Mouse (Mus musculus): ENCODE data around the gene Fgf12. TPM values are rescaled to one million over a fixed set of nuclear protein-coding genes. Genes with fewer than 3 reads are reported as not detected.

Gene Fgf12
- polyA plus RNA-seq, 1 experiment from 2014 or later, result not detected

DNA sequence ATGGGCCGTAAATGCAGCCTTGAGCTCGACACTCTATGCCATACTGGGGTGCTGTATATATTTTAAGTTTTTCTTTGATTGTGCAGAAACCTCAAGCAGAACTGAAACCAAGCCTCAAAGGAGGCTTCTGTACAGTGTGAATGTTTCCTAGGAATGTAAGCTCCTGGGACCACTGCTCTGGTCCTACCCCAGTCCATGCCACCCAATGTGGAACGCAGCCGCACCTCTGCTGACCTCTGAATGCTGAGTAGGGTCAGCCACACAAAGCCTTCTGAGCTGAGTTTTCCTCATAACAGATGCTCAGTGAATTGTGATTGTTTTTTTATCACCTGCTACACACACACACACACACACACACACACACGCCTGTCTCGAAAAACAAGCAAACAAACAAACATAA, 160.4 kb downstream of the Fgf12 start:
- Histone ChIP-seq H3K4me3 (ENCODE audit: low read depth, low read length) (no peak overlapping the region), H3K36me3 (ENCODE audit: control insufficient read depth, insufficient read depth) (no peaks in the 10 kb centered on the region), H3K4me2 (ENCODE audit: low read depth, low read length) (no peak overlapping the region), H3K27me3 (ENCODE audit: control insufficient read depth, insufficient read depth, low read depth, low read length) (no peaks in the 10 kb centered on the region), H3K27ac (ENCODE audit: low read length) (no peak overlapping the region), H3K9me3 (replicated peaks; ENCODE audit: control insufficient read depth, low read length) (no peaks in the 10 kb centered on the region), H3K4me1 (ENCODE audit: control insufficient read depth, low read depth, low read length) (no peaks in the 10 kb centered on the region), H3K9ac (ENCODE audit: low read depth, low read length) (no peak overlapping the region)
- 71% methylated on average over 6 of the region's 6 CpGs for WGBS (ENCODE audit: insufficient replicate concordance)
- no peak for ATAC-seq (ENCODE audit: low read depth)

DNA sequence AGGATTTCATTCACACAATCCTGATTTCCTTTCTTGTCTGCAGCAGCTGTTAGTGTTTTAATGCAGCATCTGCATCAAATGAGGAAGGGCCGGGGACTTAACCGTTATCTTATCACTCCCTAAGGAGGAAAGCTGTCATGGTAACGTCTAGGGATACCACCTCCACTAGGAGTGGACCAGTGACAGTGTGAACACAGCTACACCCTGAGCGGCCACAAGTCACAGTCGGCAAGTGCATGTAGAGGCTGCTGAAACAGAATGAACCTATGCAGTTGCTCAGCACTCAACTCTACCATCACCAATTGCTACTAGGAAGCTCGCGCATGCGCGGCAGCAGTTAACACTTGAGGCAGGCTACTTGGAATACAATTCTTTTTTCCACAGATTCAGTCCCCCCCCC, 161.3 kb downstream of the Fgf12 start:
- Histone ChIP-seq H3K4me2 (ENCODE audit: low read depth, low read length) (no peak overlapping the region), H3K4me1 (ENCODE audit: control insufficient read depth, low read depth, low read length) (no peaks in the 10 kb centered on the region), H3K27me3 (ENCODE audit: control insufficient read depth, insufficient read depth, low read depth, low read length) (no peaks in the 10 kb centered on the region), H3K9ac (ENCODE audit: low read depth, low read length) (no peak overlapping the region), H3K4me3 (ENCODE audit: low read depth, low read length) (no peak overlapping the region), H3K36me3 (ENCODE audit: control insufficient read depth, insufficient read depth) (no peaks in the 10 kb centered on the region), H3K9me3 (replicated peaks; ENCODE audit: control insufficient read depth, low read length) (no peaks in the 10 kb centered on the region), H3K27ac (ENCODE audit: low read length) (no peak overlapping the region)
- no peak for ATAC-seq (ENCODE audit: low read depth)
- 55% methylated on average over 9 of the region's 9 CpGs for WGBS (ENCODE audit: insufficient replicate concordance)

DNA sequence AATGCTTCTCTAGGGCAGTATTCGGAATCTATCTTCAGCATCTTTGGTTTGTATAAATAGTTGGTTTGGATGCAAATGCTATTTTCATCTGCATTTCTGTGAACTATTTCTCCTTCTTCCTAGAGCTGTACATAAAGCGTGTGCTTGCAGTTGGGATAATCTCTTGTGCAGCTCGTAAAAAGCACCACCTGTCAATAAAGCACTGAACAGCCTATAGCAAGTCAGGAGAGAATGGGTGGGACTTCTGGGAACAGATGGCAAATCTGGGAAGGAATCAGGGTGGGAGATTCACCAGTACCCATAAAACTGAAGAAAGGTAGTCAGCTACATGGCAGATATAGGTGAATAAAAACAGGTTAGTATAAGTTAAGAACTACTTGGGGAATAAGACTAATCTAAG, 180.7 kb downstream of the Fgf12 start:
- ATAC-seq (ENCODE audit: low read depth), result no peak
- 54% methylated on average over 3 of the region's 3 CpGs for WGBS (ENCODE audit: insufficient replicate concordance)
- no peaks in the 10 kb centered on the region for H3K36me3 ChIP-seq (ENCODE audit: control insufficient read depth, insufficient read depth)
- no peak overlapping the region for H3K4me2 ChIP-seq (ENCODE audit: low read depth, low read length)
- H3K27ac ChIP-seq (ENCODE audit: low read length), result no peak overlapping the region
- H3K4me3 ChIP-seq (ENCODE audit: low read depth, low read length), result no peak overlapping the region
- no peak overlapping the region for H3K9ac ChIP-seq (ENCODE audit: low read depth, low read length)
- H3K9me3 ChIP-seq (replicated peaks; ENCODE audit: control insufficient read depth, low read length), result no peaks in the 10 kb centered on the region
- no peaks in the 10 kb centered on the region for H3K4me1 ChIP-seq (ENCODE audit: control insufficient read depth, low read depth, low read length)
- no peaks in the 10 kb centered on the region for H3K27me3 ChIP-seq (ENCODE audit: control insufficient read depth, insufficient read depth, low read depth, low read length)

DNA sequence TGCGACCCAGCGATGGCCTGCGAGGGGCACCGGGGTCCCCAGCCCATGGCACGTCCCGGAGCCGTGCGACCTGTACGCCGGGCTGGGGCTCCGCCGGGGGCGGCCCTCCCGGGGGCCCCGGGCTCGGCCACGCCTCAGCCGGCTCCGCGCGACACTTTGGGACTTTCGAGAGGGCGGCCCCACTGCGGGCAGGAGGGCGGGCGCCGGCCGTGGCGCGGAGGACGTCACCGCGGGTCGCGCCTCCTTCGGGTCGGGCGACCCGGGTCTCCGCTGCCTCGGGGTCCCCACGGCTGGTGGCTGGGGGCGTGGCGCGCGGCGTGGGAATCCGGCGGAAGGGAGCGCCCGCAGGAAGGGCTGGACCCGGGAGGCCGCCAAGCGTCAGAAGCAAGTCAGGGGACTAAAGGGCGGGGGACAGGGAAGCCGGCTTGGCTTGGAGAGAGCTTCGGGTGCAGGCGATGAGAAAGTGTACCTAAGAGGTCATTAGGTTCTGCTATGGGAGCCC, 188.1 kb downstream of the Fgf12 start:
- no peak for ATAC-seq (ENCODE audit: low read depth)
- H3K36me3 ChIP-seq (ENCODE audit: control insufficient read depth, insufficient read depth), result no peaks in the 10 kb centered on the region
- no peak overlapping the region for H3K27ac ChIP-seq (ENCODE audit: low read length)
- no peaks in the 10 kb centered on the region for H3K9me3 ChIP-seq (replicated peaks; ENCODE audit: control insufficient read depth, low read length)
- peak overlapping the region; percentile 50 for H3K4me2 ChIP-seq (ENCODE audit: low read depth, low read length)
- H3K27me3 ChIP-seq (ENCODE audit: control insufficient read depth, insufficient read depth, low read depth, low read length), result peaks cover 17% of the 10 kb centered on the region
- no peak overlapping the region for H3K9ac ChIP-seq (ENCODE audit: low read depth, low read length)
- H3K4me1 ChIP-seq (ENCODE audit: control insufficient read depth, low read depth, low read length), result no peaks in the 10 kb centered on the region
- WGBS (ENCODE audit: insufficient replicate concordance), result 2% methylated on average over 56 of the region's 58 CpGs
- H3K4me3 ChIP-seq (ENCODE audit: low read depth, low read length), result peak overlapping the region; percentile 34

DNA sequence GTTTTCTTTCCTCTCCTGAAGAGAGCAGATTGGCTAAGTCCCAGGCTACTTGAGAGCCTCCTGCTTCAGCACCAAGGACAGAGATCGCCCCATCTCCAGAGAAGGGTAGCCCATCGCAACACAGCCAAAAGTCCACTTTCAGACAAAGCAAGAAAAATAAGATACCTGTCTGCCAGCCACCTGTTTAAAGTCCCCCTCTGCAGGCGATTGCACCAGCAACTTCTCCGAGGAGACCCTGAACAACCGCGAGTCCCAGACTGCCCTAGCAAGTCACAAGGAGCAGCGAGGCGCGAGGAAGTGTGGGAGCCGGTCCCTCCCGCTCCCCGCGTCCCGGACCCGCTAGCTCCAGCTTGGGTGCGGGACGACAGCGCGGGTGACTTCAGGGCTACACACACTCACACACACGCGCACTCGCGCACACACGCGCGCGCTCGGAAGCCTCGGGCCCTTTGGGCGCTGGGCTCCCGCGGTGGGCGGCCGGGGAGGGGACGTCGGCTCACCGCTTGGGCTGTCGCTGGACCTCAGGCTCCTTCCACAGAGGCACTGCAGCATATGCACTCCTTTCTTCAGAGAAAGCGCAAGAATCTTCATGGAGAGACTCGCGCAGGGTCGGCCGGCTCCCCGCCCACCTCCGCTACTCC, 188.7 kb downstream of the Fgf12 start:
- Histone ChIP-seq H3K27ac (ENCODE audit: low read length) (no peak overlapping the region), H3K9ac (ENCODE audit: low read depth, low read length) (no peak overlapping the region), H3K4me2 (ENCODE audit: low read depth, low read length) (peak overlapping the region; percentile 50), H3K36me3 (ENCODE audit: control insufficient read depth, insufficient read depth) (no peaks in the 10 kb centered on the region), H3K9me3 (replicated peaks; ENCODE audit: control insufficient read depth, low read length) (no peaks in the 10 kb centered on the region), H3K4me1 (ENCODE audit: control insufficient read depth, low read depth, low read length) (no peaks in the 10 kb centered on the region), H3K4me3 (ENCODE audit: low read depth, low read length) (peak overlapping the region; percentile 34), H3K27me3 (ENCODE audit: control insufficient read depth, insufficient read depth, low read depth, low read length) (peaks cover 17% of the 10 kb centered on the region)
- no peak for ATAC-seq (ENCODE audit: low read depth)
- 2% methylated on average over 45 of the region's 45 CpGs for WGBS (ENCODE audit: insufficient replicate concordance)

DNA sequence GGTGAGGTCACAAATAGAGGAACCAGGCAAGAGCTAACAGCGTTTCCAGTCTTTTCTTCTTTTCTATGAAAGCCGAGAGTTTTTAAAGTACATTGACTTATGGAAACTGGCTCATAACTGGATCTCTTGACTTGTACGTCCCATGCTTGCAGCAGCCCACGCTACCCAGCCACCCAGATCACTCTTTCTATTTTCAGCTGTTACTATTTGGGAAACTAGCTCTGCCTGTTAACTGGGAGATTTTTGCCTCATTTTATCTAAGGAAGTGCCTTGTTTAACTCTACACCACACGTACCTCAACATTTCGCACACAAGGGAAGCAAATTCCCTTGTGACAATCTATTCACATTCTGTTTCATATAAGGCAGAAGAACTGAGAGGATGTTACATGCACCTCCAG, 190.0 kb downstream of the Fgf12 start:
- Histone ChIP-seq H3K9ac (ENCODE audit: low read depth, low read length) (no peak overlapping the region), H3K4me3 (ENCODE audit: low read depth, low read length) (no peak overlapping the region), H3K27me3 (ENCODE audit: control insufficient read depth, insufficient read depth, low read depth, low read length) (peaks cover 17% of the 10 kb centered on the region), H3K4me1 (ENCODE audit: control insufficient read depth, low read depth, low read length) (no peaks in the 10 kb centered on the region), H3K27ac (ENCODE audit: low read length) (no peak overlapping the region), H3K36me3 (ENCODE audit: control insufficient read depth, insufficient read depth) (no peaks in the 10 kb centered on the region), H3K9me3 (replicated peaks; ENCODE audit: control insufficient read depth, low read length) (no peaks in the 10 kb centered on the region), H3K4me2 (ENCODE audit: low read depth, low read length) (no peak overlapping the region)
- ATAC-seq (ENCODE audit: low read depth), result no peak
- 57% methylated on average over 6 of the region's 6 CpGs for WGBS (ENCODE audit: insufficient replicate concordance)

DNA sequence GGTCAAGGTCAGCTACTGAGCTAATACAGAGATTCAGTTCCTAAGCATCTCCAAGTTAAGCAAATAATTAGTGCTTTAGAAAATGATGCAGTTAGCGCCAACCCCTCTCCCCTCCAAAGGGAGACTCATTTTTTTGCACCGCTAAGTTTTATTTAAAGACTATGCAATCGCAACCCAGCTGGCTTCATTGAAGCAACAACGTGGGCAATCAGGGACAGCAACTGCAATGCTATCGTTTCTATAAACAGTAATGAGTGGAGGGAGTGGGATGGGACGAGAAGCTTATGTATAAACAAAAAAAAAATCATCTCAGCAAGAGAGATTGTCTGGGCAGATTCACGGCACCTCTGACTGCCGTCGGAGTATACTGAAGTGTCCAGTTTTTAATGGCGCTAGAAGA, 197.6 kb downstream of the Fgf12 start:
- WGBS (ENCODE audit: insufficient replicate concordance), result 67% methylated on average over 10 of the region's 10 CpGs
- no peaks in the 10 kb centered on the region for H3K9me3 ChIP-seq (replicated peaks; ENCODE audit: control insufficient read depth, low read length)
- no peak for ATAC-seq (ENCODE audit: low read depth)
- H3K36me3 ChIP-seq (ENCODE audit: control insufficient read depth, insufficient read depth), result no peaks in the 10 kb centered on the region
- H3K9ac ChIP-seq (ENCODE audit: low read depth, low read length), result no peak overlapping the region
- no peak overlapping the region for H3K4me3 ChIP-seq (ENCODE audit: low read depth, low read length)
- H3K27ac ChIP-seq (ENCODE audit: low read length), result no peak overlapping the region
- H3K4me1 ChIP-seq (ENCODE audit: control insufficient read depth, low read depth, low read length), result no peaks in the 10 kb centered on the region
- H3K4me2 ChIP-seq (ENCODE audit: low read depth, low read length), result no peak overlapping the region
- no peaks in the 10 kb centered on the region for H3K27me3 ChIP-seq (ENCODE audit: control insufficient read depth, insufficient read depth, low read depth, low read length)

DNA sequence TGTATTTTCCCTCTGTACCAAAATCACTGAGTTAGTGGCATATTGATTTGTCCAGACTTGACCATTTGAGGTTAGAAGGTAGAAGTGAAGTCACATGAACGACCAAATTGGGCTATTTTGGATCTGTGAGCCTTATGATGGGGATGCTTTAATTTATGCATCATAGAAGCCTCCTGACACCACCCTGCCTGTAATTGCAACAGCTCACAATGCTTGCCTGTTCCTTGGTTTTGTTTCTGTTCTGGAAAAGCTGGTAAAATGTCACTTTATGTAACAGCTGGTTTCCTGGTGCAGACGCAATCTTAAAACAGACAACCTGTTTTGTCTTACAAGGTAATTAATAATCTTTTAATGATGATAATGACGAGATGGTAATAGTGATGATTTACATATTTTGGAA, 213.4 kb downstream of the Fgf12 start:
- Histone ChIP-seq H3K9me3 (replicated peaks; ENCODE audit: control insufficient read depth, low read length) (no peaks in the 10 kb centered on the region), H3K27me3 (ENCODE audit: control insufficient read depth, insufficient read depth, low read depth, low read length) (no peaks in the 10 kb centered on the region), H3K4me2 (ENCODE audit: low read depth, low read length) (no peak overlapping the region), H3K4me3 (ENCODE audit: low read depth, low read length) (no peak overlapping the region), H3K4me1 (ENCODE audit: control insufficient read depth, low read depth, low read length) (no peaks in the 10 kb centered on the region), H3K27ac (ENCODE audit: low read length) (no peak overlapping the region), H3K36me3 (ENCODE audit: control insufficient read depth, insufficient read depth) (no peaks in the 10 kb centered on the region), H3K9ac (ENCODE audit: low read depth, low read length) (no peak overlapping the region)
- no peak for ATAC-seq (ENCODE audit: low read depth)
- WGBS (ENCODE audit: insufficient replicate concordance), result 54% methylated on average over 3 of the region's 3 CpGs

DNA sequence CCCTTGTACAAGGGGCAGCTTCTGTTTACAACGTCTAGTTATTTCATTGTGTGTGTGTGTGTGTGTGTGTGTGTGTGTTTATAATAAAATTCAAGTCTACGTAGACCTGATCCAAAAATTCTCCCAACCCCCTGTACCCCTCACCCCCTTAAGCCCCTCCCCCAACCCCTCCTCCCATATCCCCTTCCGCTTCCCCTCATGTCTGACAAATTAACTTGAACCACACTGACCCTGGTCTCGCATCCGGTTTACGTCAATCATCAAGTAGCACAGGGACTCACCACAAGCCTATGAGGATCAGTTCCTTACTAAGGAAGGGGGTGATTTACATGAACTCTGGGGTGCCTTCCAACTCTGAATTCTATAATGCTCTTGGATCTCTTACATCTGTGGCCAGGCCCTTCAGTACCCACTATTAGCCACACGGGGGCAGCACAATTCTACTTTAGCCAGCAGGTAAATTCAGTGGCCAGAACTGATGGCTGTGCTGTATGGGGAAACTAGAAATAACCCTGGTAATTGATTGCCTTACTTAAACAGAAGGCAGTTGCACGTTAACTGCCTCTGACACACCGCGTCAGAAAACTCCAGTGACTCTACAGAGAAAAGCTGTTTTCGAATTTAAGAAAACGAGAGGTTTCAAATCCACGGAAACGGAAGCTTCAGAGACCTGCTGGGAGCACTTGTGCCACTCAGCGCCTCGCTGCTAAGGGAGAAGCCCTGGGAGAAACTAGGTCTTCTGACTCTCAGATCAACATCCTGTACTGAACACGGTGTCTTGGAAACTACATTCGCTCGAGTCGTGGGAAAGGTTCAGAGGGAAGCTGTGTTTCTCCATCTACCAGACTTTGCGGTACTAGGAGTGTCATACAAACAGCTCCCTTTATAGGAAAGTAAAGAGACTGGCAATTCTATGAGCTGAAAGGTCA, 235.0 kb downstream of the Fgf12 start:
- Histone ChIP-seq H3K4me3 (ENCODE audit: low read depth, low read length) (no peak overlapping the region), H3K4me1 (ENCODE audit: control insufficient read depth, low read depth, low read length) (no peaks in the 10 kb centered on the region), H3K9ac (ENCODE audit: low read depth, low read length) (no peak overlapping the region), H3K4me2 (ENCODE audit: low read depth, low read length) (peak overlapping the region; percentile 15; the same call in 1 of the 2 replicates), H3K36me3 (ENCODE audit: control insufficient read depth, insufficient read depth) (no peaks in the 10 kb centered on the region), H3K9me3 (replicated peaks; ENCODE audit: control insufficient read depth, low read length) (no peaks in the 10 kb centered on the region), H3K27me3 (ENCODE audit: control insufficient read depth, insufficient read depth, low read depth, low read length) (no peaks in the 10 kb centered on the region), H3K27ac (ENCODE audit: low read length) (no peak overlapping the region)
- ATAC-seq (ENCODE audit: low read depth), result no peak
- 27% methylated on average over 21 of the region's 21 CpGs for WGBS (ENCODE audit: insufficient replicate concordance)

All from liver, embryonic 16.5 days (tissue).